Mouse (Mus musculus) kidney, embryonic 14.5 days (tissue): ENCODE measurements around the gene Pkn2. TPM values are rescaled to one million over a fixed set of nuclear protein-coding genes. Genes with fewer than 3 reads are reported as not detected.

Experiments
- ATAC-seq: fragments of 200-750 bp; cut with Nextera tagmentation; 2 replicates; pipeline ENCODE4 v1.8.0; 2017; ENCODE audit warnings: moderate number of reproducible peaks, mild to moderate bottlenecking, moderate TSS enrichment, moderate library complexity; ENCODE audit not compliant: low FRiP score, low TSS enrichment
- H3K27ac ChIP-seq: fragments of 300-500 bp; sonication (generic); 2 replicates; pipeline ENCODE4 v1.5.1; 2014; ENCODE audit warnings: low read depth, mild to moderate bottlenecking, low read length, moderate library complexity, mixed read lengths
- H3K27me3 ChIP-seq: fragments of 300-500 bp; sonication (generic); 2 replicates; pipeline ENCODE4 v1.6.1; 2014; ENCODE audit warnings: mild to moderate bottlenecking, low read length; ENCODE audit not compliant: control insufficient read depth, insufficient read depth
- H3K36me3 ChIP-seq: fragments of 300-500 bp; sonication (generic); 2 replicates; pipeline ENCODE4 v1.6.1; 2014; ENCODE audit warnings: low read length, mixed read lengths; ENCODE audit not compliant: control insufficient read depth, insufficient read depth
- H3K4me1 ChIP-seq: fragments of 300-500 bp; sonication (generic); 2 replicates; pipeline ENCODE4 v1.6.1; 2014; ENCODE audit warnings: low read length, mixed read lengths; ENCODE audit not compliant: control insufficient read depth, insufficient read depth
- H3K4me2 ChIP-seq: fragments of 300-500 bp; sonication (generic); replicated peaks from 2 replicates; pipeline ENCODE4 v1.6.1; 2014; ENCODE audit warnings: low read depth, mild to moderate bottlenecking, low read length
- H3K4me3 ChIP-seq: fragments of 300-500 bp; sonication (generic); 2 replicates; pipeline ENCODE4 v1.5.1; 2014; ENCODE audit warnings: mild to moderate bottlenecking, low read length
- H3K9ac ChIP-seq: fragments of 300-500 bp; sonication (generic); 2 replicates; pipeline ENCODE4 v1.6.1; 2014; ENCODE audit warnings: low read depth, mild to moderate bottlenecking, low read length, moderate library complexity
- H3K9me3 ChIP-seq: fragments of 300-500 bp; sonication (generic); 2 replicates; pipeline ENCODE4 v1.6.1; 2016; ENCODE audit warnings: low read length; ENCODE audit not compliant: control insufficient read depth
- WGBS: fragments of 180-500 bp; shearing (Covaris S2); extraction: QIAGEN DNeasy Blood & Tissue Kit; methylation state at CpG from one replicate; pipeline ENCODE4 v1.1.7; 2014; 5-methylcytosine and 5-hydroxymethylcytosine counted together
- polyA plus RNA-seq: library from polyadenylated mRNA; unstranded; fragments of >200 nt; fragmentation: Nextera tagmentation; extraction: Ambion mirVana; gene quantifications from 2 replicates; pipeline ENCODE4 v1.2.1, GENCODE M21; 2014

The Pkn2 gene
- polyA plus RNA-seq, 1 experiment from 2014 or later = 57.5 TPM

DNA sequence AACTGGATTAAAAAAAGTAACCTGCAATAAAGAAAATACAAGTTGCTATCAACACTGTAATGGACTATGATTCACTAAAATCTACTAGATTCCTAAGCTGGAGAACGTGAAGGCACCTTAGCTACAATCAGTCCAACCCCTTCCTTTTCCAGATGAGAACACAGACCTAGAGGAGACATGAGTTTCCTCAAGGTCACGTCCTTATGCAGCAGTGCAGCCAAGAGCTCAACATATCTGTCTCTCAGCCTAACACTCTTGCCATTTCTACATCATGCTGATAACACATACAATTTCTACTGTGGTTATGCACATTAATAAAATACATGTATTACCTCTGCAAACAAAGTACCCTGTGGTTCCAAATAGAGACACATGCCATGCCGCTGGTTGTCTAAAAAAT is 70.2 kb downstream of the Pkn2 start:
- Histone ChIP-seq H3K4me2 (no peak overlapping the region), H3K9ac (no peak overlapping the region), H3K27me3 (no peaks in the 10 kb centered on the region), H3K4me3 (no peak overlapping the region), H3K27ac (no peak overlapping the region), H3K4me1 (no peaks in the 10 kb centered on the region), H3K9me3 (no peaks in the 10 kb centered on the region), H3K36me3 (peaks cover 36% of the 10 kb centered on the region)
- WGBS = 90% methylated on average over 3 of the region's 3 CpGs
- ATAC-seq = no peak

DNA sequence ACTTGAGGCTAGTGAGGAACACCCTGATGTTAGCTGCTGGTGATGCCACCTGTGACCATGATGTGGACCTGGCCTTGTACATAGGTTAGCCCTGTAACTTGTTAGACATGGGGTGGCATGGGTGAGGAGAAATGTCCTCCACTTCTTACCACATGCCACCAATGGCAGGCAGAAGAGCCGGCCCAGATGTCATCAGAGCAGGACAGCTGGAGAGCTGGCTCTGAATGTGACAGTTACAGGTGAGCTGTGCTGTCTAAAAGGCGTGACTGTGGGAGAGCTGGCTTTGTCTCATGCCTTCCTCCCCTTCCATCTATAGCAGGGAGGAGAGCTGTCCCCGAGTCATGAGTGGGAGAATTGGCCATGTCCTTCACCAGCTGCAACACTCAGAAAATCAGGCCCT is 86.2 kb downstream of the Pkn2 start:
- H3K4me3 ChIP-seq = no peak overlapping the region
- no peaks in the 10 kb centered on the region for H3K9me3 ChIP-seq
- H3K4me1 ChIP-seq = no peaks in the 10 kb centered on the region
- ATAC-seq = no peak
- H3K36me3 ChIP-seq = peaks cover 69% of the 10 kb centered on the region
- no peaks in the 10 kb centered on the region for H3K27me3 ChIP-seq
- H3K27ac ChIP-seq = no peak overlapping the region
- no peak overlapping the region for H3K9ac ChIP-seq
- H3K4me2 ChIP-seq = no peak overlapping the region
- 92% methylated on average over 3 of the region's 3 CpGs for WGBS

DNA sequence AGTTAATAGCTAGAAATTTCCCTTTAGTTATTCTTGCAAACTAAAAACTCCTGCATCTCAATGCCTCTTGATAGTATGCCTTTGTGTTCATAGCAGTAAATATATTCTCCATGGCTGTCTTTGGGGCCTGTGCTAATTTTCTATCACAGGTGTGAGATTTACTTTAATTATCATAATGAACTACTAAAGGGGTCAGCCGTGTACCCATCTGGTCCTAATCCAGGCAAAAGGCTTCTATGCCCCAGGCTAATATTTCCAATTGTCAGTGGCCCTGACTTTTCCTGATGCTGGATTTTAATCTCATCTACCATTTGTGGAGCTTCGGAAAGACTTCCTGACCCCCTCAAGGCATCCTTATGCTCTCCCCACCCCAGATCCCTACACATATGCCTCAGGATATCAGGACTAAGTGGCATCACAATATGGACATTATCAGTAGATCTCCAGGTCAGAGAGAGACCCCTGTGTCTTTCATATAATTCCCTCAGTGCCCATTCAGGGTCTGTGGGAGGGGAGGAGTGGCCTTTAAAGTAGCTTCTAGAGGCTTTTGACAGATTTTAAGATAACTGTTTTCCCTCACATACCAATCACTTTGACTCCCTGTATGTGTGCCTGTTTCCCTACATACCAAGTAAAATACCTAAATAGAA is 95.3 kb downstream of the Pkn2 start:
- Histone ChIP-seq H3K9ac (no peak overlapping the region), H3K9me3 (no peaks in the 10 kb centered on the region), H3K36me3 (peaks cover 49% of the 10 kb centered on the region), H3K4me1 (no peaks in the 10 kb centered on the region), H3K4me3 (no peak overlapping the region), H3K27me3 (no peaks in the 10 kb centered on the region), H3K4me2 (no peak overlapping the region), H3K27ac (no peak overlapping the region)
- no peak for ATAC-seq
- WGBS = 82% methylated on average over 2 of the region's 2 CpGs

DNA sequence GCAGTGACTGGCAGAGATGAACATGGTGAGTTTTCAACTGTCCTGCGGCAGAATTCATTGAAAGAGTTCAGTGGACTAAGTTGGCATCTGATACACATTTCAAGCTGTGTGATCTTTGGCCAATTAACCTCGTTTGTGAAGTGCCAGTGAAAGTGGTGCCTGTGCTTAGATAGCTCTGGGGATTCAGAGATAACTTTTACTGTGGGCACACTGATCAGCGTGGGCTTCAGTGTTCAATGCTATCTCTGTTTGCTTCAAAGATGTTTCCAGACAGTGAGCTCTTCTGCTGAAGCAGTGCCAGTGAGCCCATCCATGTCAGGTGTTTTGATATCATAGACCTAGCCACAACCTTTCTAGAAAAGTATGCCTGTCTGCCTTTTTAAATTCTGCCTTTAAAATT is 104.6 kb downstream of the Pkn2 start:
- ATAC-seq = no peak
- Histone ChIP-seq H3K4me1 (no peaks in the 10 kb centered on the region), H3K4me3 (no peak overlapping the region), H3K27ac (no peak overlapping the region), H3K4me2 (no peak overlapping the region), H3K36me3 (peaks cover 67% of the 10 kb centered on the region), H3K9ac (no peak overlapping the region), H3K27me3 (no peaks in the 10 kb centered on the region), H3K9me3 (no peaks in the 10 kb centered on the region)
- WGBS = 77% methylated on average over 3 of the region's 3 CpGs

DNA sequence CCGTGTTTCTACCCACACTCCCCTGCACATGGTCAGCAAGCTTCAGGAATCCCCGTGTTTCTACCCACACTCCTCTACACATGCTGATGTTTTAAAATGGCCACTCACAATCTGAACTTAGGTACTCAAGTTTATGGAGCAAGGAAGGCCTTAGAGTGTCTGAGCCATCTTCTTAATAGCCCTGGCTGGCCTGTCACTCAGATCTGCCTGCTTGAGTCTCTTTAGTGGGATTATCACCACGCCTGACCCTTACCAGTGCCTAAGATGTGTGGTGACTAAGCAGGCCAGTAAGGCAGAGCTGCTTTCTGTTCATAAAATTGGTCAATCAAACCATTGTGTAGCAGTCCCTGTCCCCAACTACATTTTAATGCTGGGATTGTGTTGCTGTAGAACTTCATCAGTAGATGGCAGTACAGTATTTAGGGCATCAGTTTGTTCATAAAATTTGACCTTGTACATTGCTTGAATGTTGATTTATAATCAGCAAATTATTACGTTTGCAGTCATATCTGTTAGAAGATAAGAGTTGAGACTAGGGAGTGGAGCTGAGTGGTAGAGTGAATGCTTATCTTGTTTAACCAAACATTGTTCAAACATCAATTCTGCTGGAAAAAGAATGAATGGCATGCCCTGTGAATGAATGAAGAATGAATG is 108.1 kb downstream of the Pkn2 start:
- Histone ChIP-seq H3K4me3 (no peak overlapping the region), H3K36me3 (peaks cover 37% of the 10 kb centered on the region), H3K4me2 (no peak overlapping the region), H3K27ac (no peak overlapping the region), H3K9me3 (no peaks in the 10 kb centered on the region), H3K27me3 (no peaks in the 10 kb centered on the region), H3K9ac (no peak overlapping the region), H3K4me1 (no peaks in the 10 kb centered on the region)
- 83% methylated on average over 4 of the region's 4 CpGs for WGBS
- no peak for ATAC-seq

DNA sequence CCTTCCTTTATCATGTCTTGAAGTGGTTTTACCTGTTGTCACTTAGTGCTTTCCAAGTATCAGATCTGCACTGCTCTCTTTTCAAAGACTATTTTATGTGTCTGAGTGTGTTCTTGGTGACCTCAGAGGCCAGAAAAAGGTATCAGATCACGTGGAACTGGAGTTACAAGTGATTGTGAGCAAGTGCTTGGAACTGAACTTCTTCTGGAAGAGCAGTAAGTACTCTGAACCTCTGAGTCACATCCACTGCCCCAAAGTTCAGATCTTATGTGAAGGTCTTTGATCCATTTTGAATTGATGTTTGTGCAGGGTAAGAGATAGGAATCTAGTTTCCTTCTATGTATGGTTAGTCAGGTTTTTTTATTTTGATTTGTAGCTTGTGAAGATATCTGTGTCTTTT is 111.3 kb downstream of the Pkn2 start:
- H3K9ac ChIP-seq = no peak overlapping the region

DNA sequence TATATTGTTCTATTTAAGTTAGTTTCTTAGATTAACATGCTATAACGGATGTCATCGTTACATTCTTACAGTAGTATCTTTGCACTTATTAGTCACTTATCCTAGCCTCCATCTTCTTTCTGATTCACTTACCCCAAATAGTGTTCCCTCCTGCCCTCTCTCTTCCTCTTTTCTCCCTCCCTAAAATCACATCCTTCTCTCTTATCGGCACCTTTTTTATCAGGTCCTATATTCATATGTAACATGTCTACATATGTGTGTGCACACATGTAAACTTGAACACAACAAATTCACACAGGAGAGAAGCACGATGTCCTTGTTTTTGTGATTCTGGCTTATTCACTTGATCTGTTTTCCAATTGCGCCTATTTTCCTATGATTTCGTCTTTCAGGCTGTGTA is 113.3 kb downstream of the Pkn2 start:
- Histone ChIP-seq H3K27me3 (no peaks in the 10 kb centered on the region), H3K4me3 (no peak overlapping the region), H3K4me2 (no peak overlapping the region), H3K4me1 (peaks cover 10% of the 10 kb centered on the region), H3K27ac (no peak overlapping the region), H3K9ac (no peak overlapping the region), H3K9me3 (no peaks in the 10 kb centered on the region), H3K36me3 (peaks cover 14% of the 10 kb centered on the region; the same call in 1 of the 2 replicates)
- ATAC-seq = no peak
- WGBS = 94% methylated on average over 6 of the region's 6 CpGs

More for the DNA sequence above, 111.3 kb downstream of the Pkn2 start:
- no peaks in the 10 kb centered on the region for H3K27me3 ChIP-seq
- no peak overlapping the region for H3K4me2 ChIP-seq
- WGBS = 19% methylated on average over 1 of the region's 1 CpGs
- no peaks in the 10 kb centered on the region for H3K9me3 ChIP-seq
- H3K36me3 ChIP-seq = peaks cover 20% of the 10 kb centered on the region
- H3K4me3 ChIP-seq = no peak overlapping the region
- ATAC-seq = no peak
- no peak overlapping the region for H3K27ac ChIP-seq
- H3K4me1 ChIP-seq = peaks cover 10% of the 10 kb centered on the region

DNA sequence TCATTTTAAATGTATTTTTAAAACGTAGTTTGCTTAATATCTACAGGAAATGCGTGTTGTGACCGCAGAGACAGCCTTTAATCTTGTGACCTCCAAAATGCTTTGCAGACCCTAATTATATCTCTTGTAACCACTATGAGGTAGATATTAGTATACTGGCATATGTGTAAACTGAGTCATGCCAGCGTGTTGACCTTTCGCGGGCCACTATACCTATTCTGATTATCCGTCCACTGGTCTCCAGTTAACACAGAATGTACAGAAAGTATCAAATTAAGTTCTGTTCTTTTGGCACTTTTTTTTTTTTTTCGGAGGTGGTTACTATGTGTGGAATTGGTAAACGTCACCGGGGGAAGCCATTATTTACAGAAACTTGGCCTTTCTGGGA is 116.0 kb downstream of the Pkn2 start:
- no peaks in the 10 kb centered on the region for H3K9me3 ChIP-seq

DNA sequence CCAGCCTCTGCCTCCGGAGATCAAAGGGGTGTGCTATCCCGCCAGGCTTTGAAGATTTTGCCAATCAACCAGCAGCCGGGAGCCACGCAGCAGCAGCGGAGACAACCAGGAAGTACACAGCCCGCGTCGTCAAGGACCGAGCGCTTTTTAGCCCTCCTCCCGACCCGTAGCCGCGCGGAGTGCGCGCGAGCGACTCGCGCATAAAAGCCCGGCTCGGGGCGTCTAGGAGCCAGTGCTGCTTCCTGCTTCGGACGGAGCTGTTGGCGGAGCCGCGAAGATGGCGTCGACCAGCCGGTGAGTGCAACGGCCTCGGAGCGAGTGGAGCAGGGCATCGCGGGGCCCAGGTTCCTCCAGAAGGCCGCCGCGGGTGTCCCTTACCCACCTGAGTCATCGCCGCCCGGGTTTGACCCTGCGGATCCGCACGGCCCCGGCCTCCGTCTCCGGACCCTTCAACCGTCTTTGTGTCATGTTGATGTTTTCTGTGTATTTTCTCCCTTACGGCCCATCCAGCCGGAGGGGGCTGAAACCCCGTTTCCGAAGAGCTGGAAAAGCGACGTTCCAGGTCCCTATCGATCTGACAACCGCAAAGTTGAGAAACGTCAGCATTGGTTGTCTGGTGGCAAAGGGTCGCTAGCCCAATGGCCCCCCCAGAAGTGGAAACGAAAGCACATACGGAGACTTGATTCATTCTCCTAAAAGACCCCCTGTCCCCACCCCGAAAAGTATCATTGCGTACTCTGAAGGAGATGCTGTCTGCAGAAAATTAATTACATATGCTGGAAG is 116.6 kb downstream of the Pkn2 start, which contains the start of gene Gtf2b:
Gene Gtf2b, plus strand, starts transcription at position 51 of the 783 bp plus-strand sequence.
- Histone ChIP-seq H3K4me2 (peak within 1 kb of the TSS; percentile 90), H3K9me3 (no peaks in the 10 kb centered on the region), H3K4me1 (peaks cover 10% of the 10 kb centered on the region), H3K27ac (0 out of 2 replicates have a peak within 1 kb of the TSS, but pooled peaks have one; percentile 31), H3K27me3 (no peaks in the 10 kb centered on the region), H3K36me3 (no peaks in the 10 kb centered on the region), H3K4me3 (peak within 1 kb of the TSS; percentile 79), H3K9ac (peak within 1 kb of the TSS; percentile 85)
- WGBS = under 1% methylated on average over 64 of the region's 64 CpGs
- ATAC-seq = peak; percentile 99

More for the DNA sequence above, 116.0 kb downstream of the Pkn2 start:
- Histone ChIP-seq H3K4me1 (peaks cover 10% of the 10 kb centered on the region), H3K4me3 (peak overlapping the region; percentile 79), H3K4me2 (peak overlapping the region; percentile 90), H3K27me3 (no peaks in the 10 kb centered on the region), H3K9ac (peak overlapping the region; percentile 85), H3K36me3 (no peaks in the 10 kb centered on the region), H3K27ac (no peak overlapping the region)
- ATAC-seq = no peak
- WGBS = 23% methylated on average over 10 of the region's 10 CpGs
